ENCODE assay signal across 27 mouse cellular contexts in genomic region chrX:169735387-169735969, GRCm38 (mm10). TPM values are rescaled to one million over a fixed set of nuclear protein-coding genes. Genes with fewer than 3 reads are reported as not detected.
A peak's percentile ranks its signal among the peaks of the same experiment; 100 is the strongest.
DNase-seq lines count a peak whose midpoint lies in the region; ATAC-seq and TF ChIP-seq lines count a peak whose summit lies in the region.
"Had no signal": no experiment of that assay in that cellular context is flagged by ENCODE, and none has a peak within 500 bp of the region (broad histone marks: within the 10 kb centered on the region; RNA-seq: fewer than 3 reads in every experiment).

No protein-coding gene starts in this region.

- peak; percentile 30 to 50 for DNase-seq in adrenal gland, adult (ENCODE audit: inconsistent age in 2 of 2, low spot score in 1 of 2)
- no peak for DNase-seq in adrenal gland, postnatal 10 days
- peak; percentile 4 for DNase-seq in forebrain, embryonic 14.5 days (ENCODE audit: low spot score)
- peak; percentile 53 for DNase-seq in brain, embryonic 14.5 days (ENCODE audit: low read depth)
- DNase-seq in midbrain, postnatal 0 days (ENCODE audit: low spot score), result peak; percentile 3
- DNase-seq in layer of hippocampus, adult 11-12 months (ENCODE audit: low spot score), result no peak
- DNase-seq: cerebellum, adult 8-10 months; gastrocnemius, postnatal 14 days; heart, adult 11 months; kidney, postnatal 25 days; layer of hippocampus, postnatal 36 days; thymus, postnatal 36 days had no signal

- no peaks in the 10 kb centered on the region; the same call in 1 of the 2 replicates for H3K27me3 ChIP-seq in forebrain, embryonic 14.5 days (replicated peaks; ENCODE audit: control insufficient read depth, insufficient read depth, low read length)
- peaks cover 11% of the 10 kb centered on the region; the same call in 1 of the 2 replicates for H3K27me3 ChIP-seq in forebrain, embryonic 13.5 days
- no peaks in the 10 kb centered on the region; the same call in 1 of the 2 replicates for H3K27me3 ChIP-seq in midbrain, postnatal 0 days (ENCODE audit: insufficient read depth, low read length)

- 42% methylated on average over 3 of the region's 3 CpGs for WGBS in forebrain, embryonic 14.5 days
- 32% methylated on average over 3 of the region's 3 CpGs for WGBS in forebrain, embryonic 13.5 days
- 37% methylated on average over 3 of the region's 3 CpGs for WGBS in midbrain, postnatal 0 days

- no peak overlapping the region for H3K4me3 ChIP-seq in forebrain, embryonic 14.5 days (ENCODE audit: low read depth, low read length)
- no peak overlapping the region for H3K4me3 ChIP-seq in forebrain, embryonic 13.5 days
- H3K4me3 ChIP-seq in midbrain, postnatal 0 days (ENCODE audit: low read depth, low read length), result no peak overlapping the region
- H3K4me3 ChIP-seq: embryonic facial prominence, embryonic 12.5 days; stomach, embryonic 15.5 days had no signal

- no peaks in the 10 kb centered on the region for H3K4me1 ChIP-seq in forebrain, embryonic 14.5 days (ENCODE audit: control insufficient read depth, insufficient read depth, low read length)
- no peaks in the 10 kb centered on the region for H3K4me1 ChIP-seq in forebrain, embryonic 13.5 days
- H3K4me1 ChIP-seq in midbrain, postnatal 0 days (ENCODE audit: insufficient read depth, low read length), result no peaks in the 10 kb centered on the region
- H3K4me1 ChIP-seq: embryonic facial prominence, embryonic 12.5 days; stomach, embryonic 15.5 days had no signal

- no peaks in the 10 kb centered on the region for H3K9me3 ChIP-seq in forebrain, embryonic 14.5 days (replicated peaks; ENCODE audit: control insufficient read depth, low read length)
- H3K9me3 ChIP-seq in forebrain, embryonic 13.5 days (replicated peaks), result no peaks in the 10 kb centered on the region
- no peaks in the 10 kb centered on the region for H3K9me3 ChIP-seq in midbrain, postnatal 0 days (ENCODE audit: low read length)
- H3K9me3 ChIP-seq: embryonic facial prominence, embryonic 12.5 days; stomach, embryonic 15.5 days had no signal

- no peak overlapping the region for H3K9ac ChIP-seq in forebrain, embryonic 14.5 days (ENCODE audit: low read length)
- H3K9ac ChIP-seq in forebrain, embryonic 13.5 days, result no peak overlapping the region
- no peak overlapping the region for H3K9ac ChIP-seq in midbrain, postnatal 0 days (replicated peaks; ENCODE audit: low read length, poor library complexity, severe bottlenecking)
- H3K9ac ChIP-seq: embryonic facial prominence, embryonic 12.5 days; stomach, embryonic 15.5 days had no signal

- ATAC-seq in forebrain, embryonic 14.5 days, result no peak
- ATAC-seq in forebrain, embryonic 13.5 days, result no peak
- no peak for ATAC-seq in midbrain, postnatal 0 days (ENCODE audit: low FRiP score)
- ATAC-seq: forebrain, embryonic 16.5 days; hindbrain, postnatal 0 days; intestine, postnatal 0 days had no signal

- no peak overlapping the region for H3K27ac ChIP-seq in forebrain, embryonic 14.5 days (ENCODE audit: low read depth, low read length)
- no peak overlapping the region for H3K27ac ChIP-seq in forebrain, embryonic 13.5 days
- no peak overlapping the region for H3K27ac ChIP-seq in midbrain, postnatal 0 days (ENCODE audit: low read depth, low read length)
- H3K27ac ChIP-seq: embryonic facial prominence, embryonic 12.5 days; hindbrain, postnatal 0 days; macrophage; stomach, embryonic 15.5 days had no signal

- no peaks in the 10 kb centered on the region for H3K36me3 ChIP-seq in forebrain, embryonic 14.5 days (ENCODE audit: control insufficient read depth, insufficient read depth, low read length)
- no peaks in the 10 kb centered on the region for H3K36me3 ChIP-seq in forebrain, embryonic 13.5 days (ENCODE audit: poor library complexity, severe bottlenecking)
- H3K36me3 ChIP-seq in midbrain, postnatal 0 days (ENCODE audit: insufficient read depth, low read length), result no peaks in the 10 kb centered on the region
- H3K36me3 ChIP-seq: embryonic facial prominence, embryonic 12.5 days; stomach, embryonic 15.5 days had no signal

- no peak overlapping the region for H3K4me2 ChIP-seq in forebrain, embryonic 14.5 days (ENCODE audit: low read length)
- H3K4me2 ChIP-seq in forebrain, embryonic 13.5 days, result no peak overlapping the region
- no peak overlapping the region for H3K4me2 ChIP-seq in midbrain, postnatal 0 days (ENCODE audit: low read depth, low read length, poor library complexity, severe bottlenecking)
- H3K4me2 ChIP-seq: embryonic facial prominence, embryonic 12.5 days; heart, embryonic 11.5 days; stomach, embryonic 15.5 days had no signal

- TF ChIP-seq CTCF in brain, embryonic 14.5 days (IDR thresholded peaks at IDR 0.05; ENCODE audit: borderline replicate concordance, extremely low read depth, insufficient read depth, insufficient read length), result no peak
- TF ChIP-seq CTCF in midbrain, postnatal 0 days (IDR thresholded peaks at IDR 0.05), result no peak

- no peak for TF ChIP-seq POLR2A in brain, embryonic 14.5 days (IDR thresholded peaks at IDR 0.05; ENCODE audit: borderline replicate concordance, extremely low read depth, insufficient read depth, insufficient read length, poor library complexity, severe bottlenecking)

RNA-seq across cellular contexts. Expression of gene 4933400A11Rik, which starts 44.0 kb away (rescaled TPM):
- not detected for total RNA-seq in adrenal gland, postnatal 10 days (2021)
- not detected in 2 replicates for polyA plus RNA-seq in forebrain, embryonic 14.5 days (2014; fragmentation: Nextera tagmentation; extraction: Ambion mirVana)
- not detected in 2 replicates for polyA plus RNA-seq in forebrain, embryonic 13.5 days (2015; fragmentation: Nextera tagmentation; extraction: Ambion mirVana)
- polyA plus RNA-seq in brain, embryonic 14.5 days (2012; rRNA removed), result not detected in 2 replicates
- not detected in 2 replicates for total RNA-seq in midbrain, postnatal 0 days (2014; rRNA removed)
- not detected in 2 replicates for polyA plus RNA-seq in midbrain, postnatal 0 days (2015; fragmentation: Nextera tagmentation; extraction: Ambion mirVana)
- total RNA-seq: gastrocnemius, postnatal 14 days; hindbrain, postnatal 0 days; layer of hippocampus, adult 8-10 months; layer of hippocampus, postnatal 36 days; left cerebral cortex, postnatal 10 days; liver, adult 2 months had no signal
- polyA plus RNA-seq: forebrain, embryonic 16.5 days; hindbrain, postnatal 0 days; intestine, postnatal 0 days; kidney, embryonic 14.5 days; liver, adult 2 months; liver, embryonic 16.5 days; lung, embryonic 16.5 days; macrophage; neural tube, embryonic 14.5 days had no signal

RNA-seq across cellular contexts. Expression of gene Mid1, which starts 50.5 kb away (rescaled TPM):
- total RNA-seq in adrenal gland, postnatal 10 days (2021), result 10 to 100 TPM; 15.1 to 21.5 TPM
- polyA plus RNA-seq in forebrain, embryonic 14.5 days (2014; fragmentation: Nextera tagmentation; extraction: Ambion mirVana), result 8.6 and 10.1 TPM in 2 replicates
- 11.7 and 14.5 TPM in 2 replicates for polyA plus RNA-seq in forebrain, embryonic 13.5 days (2015; fragmentation: Nextera tagmentation; extraction: Ambion mirVana)
- 13.5 and 23.5 TPM in 2 replicates for polyA plus RNA-seq in brain, embryonic 14.5 days (2012; rRNA removed)
- total RNA-seq in midbrain, postnatal 0 days (2014; rRNA removed), result 7.8 and 9.6 TPM in 2 replicates
- 3.1 and 3.3 TPM in 2 replicates for polyA plus RNA-seq in midbrain, postnatal 0 days (2015; fragmentation: Nextera tagmentation; extraction: Ambion mirVana)

Comparison
In these comparisons a context has a peak if more than half of its experiments do, and no peak if none do; other contexts are left out.
1. DNase-seq: peak in adrenal gland, adult (2 of 2), forebrain, embryonic 14.5 days (single experiment), brain, embryonic 14.5 days (single experiment) and midbrain, postnatal 0 days (single experiment); none in adrenal gland, postnatal 10 days (single experiment) and layer of hippocampus, adult 11-12 months (single experiment).